Mouse (Mus musculus) hematopoietic stem cell, adult 5-6 weeks (primary cell): ENCODE results near the gene Atp6v0a2. TPM values are rescaled to one million over a fixed set of nuclear protein-coding genes. Genes with fewer than 3 reads are reported as not detected.
"Not testable (repeated sequence)": the region's sequence is repeated elsewhere in the genome, so short reads cannot be mapped to it uniquely, and the experiment has no call there.

ENCODE experiments used
- ATAC-seq, 2 experiments: fragments of 125-278 bp in 1 of 2; replicated peaks in 1 of 2; 2 replicates each; pipeline ENCODE4 v1.8.0; 2016 to 2017; ENCODE audit warnings: inconsistent platforms in 2 of 2, mild to moderate bottlenecking in 2 of 2, moderate number of reproducible peaks in 2 of 2, low read depth in 1 of 2, moderate TSS enrichment in 1 of 2; ENCODE audit not compliant: low FRiP score in 2 of 2, poor library complexity in 2 of 2, severe bottlenecking in 2 of 2, insufficient read depth in 1 of 2, low TSS enrichment in 1 of 2
- total RNA-seq: library from RNA; stranded (forward); fragments of 172-1452, 232-1000 nt; gene quantifications from 2 replicates; pipeline ENCODE4 v1.2.3, GENCODE M21; 2017

The Atp6v0a2 gene
- total RNA-seq, 1 experiment from 2014 or later, result 22.1 TPM

DNA sequence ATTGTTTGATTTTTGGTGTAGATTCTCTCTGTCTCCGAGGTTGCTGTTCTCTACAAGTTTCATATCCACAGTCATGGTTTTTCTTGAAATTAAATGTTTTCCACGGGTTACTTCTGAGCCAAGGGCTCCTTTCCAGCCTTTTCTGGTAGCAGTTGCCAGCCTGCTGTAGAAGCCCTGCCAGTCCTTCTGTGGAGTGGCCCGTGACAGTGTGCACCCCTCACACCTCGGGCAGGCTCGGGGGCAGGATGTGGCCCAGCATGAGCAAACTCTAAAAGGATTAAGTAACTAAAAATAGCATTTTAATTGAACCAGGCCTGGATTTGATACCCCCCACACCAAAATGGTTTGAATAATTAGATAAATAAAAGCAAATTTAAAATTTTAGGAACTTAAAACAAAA, 4.1 kb downstream of the Atp6v0a2 start:
- ATAC-seq, result no peak

DNA sequence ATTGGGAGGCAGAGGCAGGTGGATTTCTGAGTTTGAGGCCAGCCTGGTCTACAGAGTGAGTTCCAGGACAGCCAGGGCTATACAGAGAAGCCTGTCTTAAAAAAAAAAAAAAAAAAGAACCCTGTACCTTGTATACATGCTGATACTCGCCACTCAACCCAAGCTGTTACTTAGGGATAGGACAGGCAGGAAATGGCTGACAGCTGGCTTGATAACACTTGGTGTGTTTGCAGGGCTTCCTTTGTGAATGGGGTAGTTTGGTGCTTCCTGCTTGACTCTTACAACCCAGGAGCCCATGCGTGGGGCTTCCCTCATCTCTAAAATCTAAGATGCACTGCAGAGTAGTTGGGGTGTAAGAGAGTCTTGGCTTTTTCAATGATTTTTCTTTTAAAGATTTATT, 5.0 kb downstream of the Atp6v0a2 start:
- no peak for ATAC-seq

DNA sequence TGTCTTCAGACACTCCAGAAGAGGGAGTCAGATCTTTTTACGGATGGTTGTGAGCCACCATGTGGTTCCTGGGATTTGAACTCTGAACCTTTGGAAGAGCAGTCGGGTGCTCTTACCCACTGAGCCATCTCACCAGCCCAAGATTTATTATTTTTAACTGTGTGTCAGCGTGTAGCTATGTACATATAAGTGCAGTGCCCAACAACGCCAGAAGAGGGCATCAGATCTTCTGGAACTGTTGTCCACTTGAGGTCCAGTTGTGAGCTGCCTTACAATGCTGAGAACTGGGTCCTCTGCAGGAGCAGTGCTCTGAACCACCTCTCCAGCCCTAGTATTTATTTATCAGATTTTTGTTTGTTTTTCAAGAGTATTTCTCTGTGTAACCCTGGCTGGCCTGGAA, 6.7 kb downstream of the Atp6v0a2 start:
- not testable (repeated sequence) for ATAC-seq

DNA sequence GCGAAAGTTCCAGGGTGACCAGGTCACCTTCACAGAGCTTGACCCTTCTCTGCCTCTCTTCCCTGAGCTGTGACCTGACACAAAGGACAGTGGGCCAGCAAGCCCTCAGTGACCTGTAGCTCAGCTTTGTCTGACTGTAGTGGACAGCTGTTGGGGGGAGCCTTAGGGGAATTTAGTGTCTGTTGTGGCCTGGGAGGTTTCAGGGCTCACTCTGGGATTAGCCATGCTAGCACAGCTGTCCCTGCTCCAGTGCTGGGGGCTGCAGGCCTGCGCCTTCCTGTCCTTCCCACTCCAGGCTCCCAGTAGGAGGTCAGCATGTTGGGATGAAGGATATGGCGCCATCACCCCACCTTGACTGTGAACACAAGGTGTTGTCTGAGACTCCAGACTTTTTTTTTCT, 7.8 kb downstream of the Atp6v0a2 start:
- no peak for ATAC-seq

DNA sequence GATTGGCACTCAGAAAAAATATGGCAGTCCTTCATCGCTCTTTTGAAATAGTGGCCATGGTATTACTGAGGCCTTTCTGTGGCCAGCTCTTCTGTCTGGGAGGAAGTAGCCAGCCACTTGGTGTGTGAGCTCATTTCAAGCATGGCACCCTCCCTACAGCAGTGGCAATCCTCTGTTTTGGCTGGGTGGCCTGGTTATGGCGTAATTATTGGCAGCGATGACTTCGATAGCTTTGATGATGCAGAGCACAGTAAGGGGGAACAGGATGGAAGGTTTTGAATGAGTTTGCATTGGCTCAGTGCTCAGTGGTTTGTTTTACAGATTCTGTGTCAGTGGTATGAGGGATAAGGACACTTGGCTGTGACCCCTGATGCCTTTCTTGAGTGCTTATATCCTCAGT, 8.3 kb downstream of the Atp6v0a2 start:
- no peak for ATAC-seq

DNA sequence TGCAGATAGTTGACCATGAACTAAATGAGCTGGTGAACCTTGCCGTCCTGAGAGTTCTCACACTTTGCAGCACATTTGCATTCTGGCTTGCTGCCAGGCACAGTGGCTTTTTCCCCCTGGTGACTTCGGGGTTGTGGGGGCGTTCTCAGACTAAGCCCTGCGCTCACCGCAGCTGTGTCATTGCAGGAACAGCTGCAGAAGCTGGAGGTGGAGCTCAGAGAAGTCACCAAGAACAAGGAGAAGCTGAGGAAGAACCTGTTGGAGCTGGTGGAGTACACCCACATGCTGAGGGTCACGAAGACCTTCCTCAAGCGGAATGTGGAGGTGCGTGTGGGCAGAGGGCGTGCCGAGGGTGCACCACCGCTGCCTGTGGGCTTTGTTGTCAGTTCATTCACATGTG, 8.9 kb downstream of the Atp6v0a2 start:
- ATAC-seq, result no peak

DNA sequence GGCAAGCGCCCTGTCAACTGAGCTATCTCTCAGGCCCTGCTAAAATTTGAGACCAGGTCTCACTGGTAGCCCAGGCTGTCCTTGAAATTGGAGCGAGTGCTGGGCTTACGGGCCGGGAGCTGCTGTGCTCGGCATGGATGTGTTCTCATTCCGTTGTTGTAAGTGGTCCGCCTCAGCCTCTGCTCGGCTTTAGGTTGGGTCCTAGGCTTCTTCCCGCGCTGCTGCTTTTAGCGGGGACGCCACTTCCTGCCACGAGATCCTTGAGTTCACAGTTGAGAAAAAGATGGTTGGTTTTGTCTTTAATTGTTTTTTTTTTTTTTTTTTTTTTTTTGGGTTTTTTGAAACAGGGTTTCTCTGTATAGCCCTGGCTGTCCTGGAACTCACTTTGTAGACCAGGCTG, 9.5 kb downstream of the Atp6v0a2 start:
- no peak for ATAC-seq

DNA sequence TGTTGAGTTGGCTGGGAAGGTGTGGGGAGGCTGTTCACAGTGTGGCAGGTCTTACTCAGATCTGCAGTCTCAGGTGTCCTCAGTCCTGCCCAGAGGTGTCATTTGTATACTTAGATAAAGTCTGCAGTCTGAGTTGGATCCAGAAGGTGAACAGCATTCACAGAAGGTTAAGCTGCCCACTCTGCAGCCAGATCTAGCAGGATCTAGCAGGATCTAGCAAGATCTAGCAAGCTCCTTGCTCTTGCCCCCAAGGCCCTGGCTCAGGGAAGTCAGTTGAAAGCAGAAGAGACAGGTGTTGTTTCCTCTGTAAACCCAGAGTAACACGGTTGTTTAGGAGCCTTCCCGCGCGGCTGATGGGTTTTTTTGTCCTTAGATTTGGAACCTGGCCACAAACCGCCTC, 85.4 kb downstream of the Atp6v0a2 start:
- ATAC-seq, result no peak

DNA sequence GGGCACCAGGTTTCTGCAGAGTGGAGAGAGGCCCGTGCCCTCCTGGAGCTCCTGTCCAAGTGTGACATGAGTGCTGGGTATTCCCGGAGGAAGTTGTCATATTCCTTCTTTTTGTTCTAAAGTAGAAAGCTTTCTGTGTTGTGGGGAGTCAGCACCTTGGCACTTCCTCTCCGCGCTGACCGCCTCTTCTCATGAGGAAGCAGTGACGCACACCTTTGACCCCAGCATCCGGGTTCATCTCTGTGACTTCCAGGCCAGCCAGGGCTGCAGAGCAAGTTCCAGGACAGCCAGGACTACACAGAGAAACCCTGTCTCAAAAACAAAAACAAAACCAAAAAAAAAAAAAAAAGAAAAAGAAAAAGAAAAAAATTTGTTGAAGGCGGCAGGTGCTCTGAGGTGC, 86.8 kb downstream of the Atp6v0a2 start:
- no peak for ATAC-seq

DNA sequence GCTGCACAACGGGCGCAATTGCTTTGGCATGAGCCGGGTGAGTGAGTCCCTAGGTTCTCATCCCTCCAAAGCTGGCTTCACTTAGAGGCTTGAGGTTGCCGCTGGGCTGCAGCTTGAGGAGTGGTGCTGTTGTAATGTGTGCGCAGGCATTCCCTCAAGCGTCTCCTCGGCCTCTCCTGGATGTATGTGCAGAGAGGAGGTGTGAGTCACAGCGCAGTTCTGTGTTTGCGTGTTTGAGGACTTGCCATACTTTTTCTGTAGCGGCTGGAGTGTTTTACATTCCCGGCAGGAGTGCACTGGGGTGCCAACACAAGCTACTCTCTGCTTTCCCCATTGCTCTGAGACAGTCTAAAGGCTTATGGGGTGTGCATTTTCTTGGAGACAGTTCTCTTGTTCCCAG, 89.6 kb downstream of the Atp6v0a2 start:
- no peak for ATAC-seq

DNA sequence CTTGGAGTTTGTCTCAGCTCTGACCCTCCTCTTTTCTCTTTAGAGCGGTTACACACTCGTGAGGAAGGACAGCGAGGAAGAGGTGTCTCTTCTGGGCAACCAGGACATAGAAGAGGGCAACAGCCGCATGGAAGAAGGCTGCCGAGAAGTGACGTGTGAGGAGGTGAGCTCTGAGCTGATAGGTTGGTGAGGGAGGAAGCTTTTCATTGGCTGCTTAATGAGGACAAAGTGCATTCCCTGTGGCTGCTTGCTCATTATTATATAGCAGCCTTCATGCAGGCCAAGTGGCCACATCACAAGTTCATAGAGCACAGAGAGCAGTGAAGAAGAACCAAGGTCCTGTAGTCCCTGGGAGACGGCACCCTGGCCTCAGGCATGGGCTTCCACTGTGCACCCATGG, 90.0 kb downstream of the Atp6v0a2 start:
- no peak for ATAC-seq

DNA sequence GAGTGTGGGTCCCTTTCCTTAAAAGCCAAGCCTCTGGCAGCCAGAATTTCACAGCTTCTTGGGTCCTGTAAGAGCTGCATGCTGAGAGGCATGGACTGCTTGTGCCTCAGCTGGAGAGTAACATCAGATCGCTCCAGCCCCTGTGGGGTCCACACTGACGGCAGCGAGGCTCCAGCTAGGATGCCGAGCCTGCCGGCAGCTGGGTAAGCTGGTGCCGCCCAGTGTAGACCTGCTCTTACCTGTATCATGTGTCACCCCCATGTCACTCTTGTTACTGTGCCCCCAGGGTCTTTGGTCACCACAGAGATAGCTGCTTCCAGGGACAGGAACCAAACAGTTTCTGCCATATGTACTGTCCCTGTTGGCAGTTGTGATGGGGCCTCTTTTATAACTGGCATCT, 94.7 kb downstream of the Atp6v0a2 start:
- no peak for ATAC-seq

DNA sequence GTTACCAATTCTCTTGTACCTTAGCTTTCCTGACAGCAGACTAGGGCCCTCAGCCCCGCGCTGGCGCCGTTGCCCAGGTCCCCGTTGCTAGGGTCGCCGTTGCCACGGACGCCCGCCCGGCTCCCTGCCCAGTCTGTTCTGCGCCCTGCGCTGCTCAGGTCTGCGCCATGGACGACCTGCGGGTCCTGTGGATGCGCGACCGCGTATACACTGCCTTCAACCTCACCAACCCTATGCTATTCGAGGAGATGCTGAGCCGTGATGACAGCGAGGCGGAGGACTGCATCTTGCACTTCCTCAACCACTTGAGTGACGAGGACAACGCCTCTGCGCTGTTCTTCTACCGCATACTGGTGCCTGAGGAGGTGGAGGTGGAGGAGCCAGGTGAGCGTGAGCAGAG, 96.6 kb downstream of the Atp6v0a2 start, which contains the start of gene Dnah10:
Dnah10 (plus strand) TSS at position 89 of the 400 bp plus-strand sequence.
- ATAC-seq, result peak in 1 of 2 experiments; percentile 36; a peak in 1 of 4 replicates

DNA sequence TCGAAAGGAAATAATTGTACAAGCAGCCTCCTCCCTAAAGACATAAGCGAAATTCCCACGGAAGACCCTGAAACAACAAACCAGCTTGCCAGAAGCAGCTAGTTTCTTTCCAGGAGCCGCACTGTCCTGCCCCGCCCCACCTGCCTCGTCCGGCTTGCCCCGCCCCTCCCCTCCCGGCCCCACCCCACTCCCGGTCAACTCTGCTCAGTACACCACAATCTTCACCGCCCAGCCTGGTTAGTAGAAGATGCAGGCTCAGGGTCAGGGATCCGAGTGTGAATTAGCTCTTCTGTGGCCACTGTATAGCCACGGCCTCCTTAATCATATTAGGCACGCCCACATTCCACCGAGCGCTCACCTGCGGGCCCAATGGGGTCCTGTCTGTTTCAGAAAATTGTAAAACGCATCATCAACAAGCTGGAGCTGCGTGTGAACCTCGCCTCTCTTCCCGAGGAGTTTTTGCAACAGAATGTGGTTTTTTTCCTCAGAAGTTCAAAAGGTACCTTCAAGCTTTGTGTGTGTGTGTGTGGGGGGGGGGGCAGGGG, 101.4 kb downstream of the Atp6v0a2 start:
- 0 out of 4 replicates have a peak, but pooled peaks of 1 of the 2 experiments have one; percentile 5 for ATAC-seq

DNA sequence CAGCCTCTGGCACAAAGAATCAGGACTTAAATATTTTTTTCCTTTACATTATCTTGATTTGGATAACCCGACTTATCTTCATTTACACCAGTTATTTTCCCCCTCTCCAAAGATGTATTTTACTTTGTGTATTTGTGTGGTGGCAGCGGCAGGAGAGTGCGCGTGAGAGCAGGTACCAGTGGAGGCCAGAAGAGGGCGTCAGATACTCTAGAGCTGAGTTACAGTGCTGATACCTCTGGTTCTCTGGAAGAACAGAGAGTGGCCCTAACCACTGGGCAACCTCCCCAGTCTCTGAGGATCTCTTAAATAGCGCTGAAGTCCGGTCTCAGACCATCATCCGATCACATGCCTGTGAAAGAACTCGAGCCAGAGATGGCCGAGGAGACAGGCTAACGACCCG, 105.6 kb downstream of the Atp6v0a2 start:
- ATAC-seq, result no peak

DNA sequence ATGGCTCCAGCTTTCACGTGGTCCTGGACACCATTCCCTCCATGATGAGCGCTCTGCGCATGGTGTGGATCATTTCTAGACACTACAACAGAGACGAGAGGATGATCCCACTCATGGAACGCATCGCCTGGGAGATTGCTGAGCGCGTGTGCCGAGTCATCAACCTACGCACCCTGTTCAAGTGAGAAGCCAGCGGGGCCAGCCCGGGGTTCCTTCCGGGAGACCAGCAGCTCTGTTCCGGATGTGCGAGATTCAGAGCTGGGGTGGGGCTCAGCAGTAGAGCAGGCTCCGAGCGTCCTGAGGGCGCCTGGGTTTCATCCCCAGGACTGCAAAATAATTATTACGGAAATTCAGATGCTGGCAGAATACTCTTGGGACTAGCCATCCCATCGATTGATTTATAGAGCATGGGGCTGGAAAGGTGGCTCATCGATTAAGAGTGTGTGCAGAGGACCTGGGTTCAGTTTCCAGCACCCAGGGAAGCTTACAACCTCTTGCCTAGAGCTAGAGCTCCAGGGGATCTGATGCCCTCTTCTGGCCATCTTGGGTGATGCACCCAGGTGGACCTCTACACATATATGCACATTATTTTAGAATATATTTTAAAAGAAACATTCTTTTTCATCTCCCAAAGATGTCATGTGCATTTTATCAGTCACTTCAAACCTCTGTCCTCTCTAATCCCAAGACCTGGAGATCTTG, 113.7 kb downstream of the Atp6v0a2 start:
- no peak for ATAC-seq

DNA sequence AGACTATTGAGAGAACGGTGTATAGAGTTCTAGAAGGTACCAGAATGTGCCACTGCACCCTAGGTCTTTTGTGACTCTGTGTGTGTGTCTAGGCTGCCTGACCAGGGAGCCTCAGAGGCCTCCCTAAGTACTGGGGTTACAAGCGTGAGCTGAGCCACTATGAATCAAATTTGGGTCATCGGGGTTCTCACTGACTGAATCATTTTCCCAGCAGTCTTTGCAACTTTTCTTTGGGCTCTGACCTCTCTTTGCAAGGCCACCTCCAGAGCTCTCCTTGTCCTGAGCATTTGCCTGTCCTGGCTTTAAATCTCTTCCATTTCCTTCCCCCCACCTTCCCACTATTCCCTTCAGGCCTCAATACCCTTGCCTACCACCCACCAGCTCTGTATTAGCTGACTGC, 115.5 kb downstream of the Atp6v0a2 start:
- no peak for ATAC-seq

DNA sequence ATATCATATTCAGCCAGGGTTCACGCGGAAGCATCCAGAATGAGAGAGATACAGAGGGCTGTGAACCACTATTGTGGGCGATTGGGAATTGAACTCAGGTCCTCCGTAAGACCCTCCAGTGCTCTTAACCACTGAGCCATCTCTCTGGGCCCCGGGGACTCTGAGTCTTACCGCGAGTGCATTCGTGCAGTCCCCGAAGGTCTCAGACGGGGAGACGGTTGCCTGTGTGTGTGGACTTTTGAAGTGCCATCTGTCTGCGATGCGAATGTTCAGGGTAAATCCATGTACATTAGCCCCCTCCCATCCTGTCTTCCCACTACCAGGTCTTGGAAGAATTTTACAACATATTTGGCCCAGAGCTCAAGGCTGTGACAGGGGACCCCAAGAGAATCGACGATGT, 117.8 kb downstream of the Atp6v0a2 start:
- ATAC-seq, result no peak

DNA sequence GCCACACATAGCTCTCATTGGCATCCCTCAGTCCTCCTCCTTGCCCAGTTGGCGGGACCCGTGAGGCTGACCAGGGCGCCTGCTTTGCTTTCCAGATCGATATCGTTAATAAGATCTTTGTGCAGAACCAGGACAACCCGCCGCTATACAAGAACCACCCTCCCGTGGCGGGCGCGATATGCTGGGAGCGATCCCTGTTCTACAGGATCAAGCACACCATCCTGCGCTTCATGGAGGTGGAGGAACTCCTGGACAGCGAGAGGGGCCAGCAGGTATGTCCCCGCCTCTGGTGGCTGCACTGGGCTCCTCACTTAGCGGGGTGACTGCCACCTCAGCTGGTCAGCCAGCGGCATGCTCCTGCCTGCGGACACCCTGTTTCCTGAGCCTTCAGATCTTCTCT, 119.9 kb downstream of the Atp6v0a2 start:
- ATAC-seq, result no peak
